Mouse (Mus musculus): Measurements from ENCODE around the gene Cavin3.

- no peak for TF ChIP-seq GATA1 (IDR thresholded peaks at IDR 0.05; ENCODE audit: borderline replicate concordance, low read length)
- no peak for TF ChIP-seq CTCF (IDR thresholded peaks at IDR 0.05; ENCODE audit: low read depth, low read length)
- TF ChIP-seq GATA2 (IDR thresholded peaks at IDR 0.05; ENCODE audit: borderline replicate concordance, low read depth, low read length): no peak
- TF ChIP-seq TAL1 (conservative IDR thresholded peaks at IDR 0.05; ENCODE audit: low read depth, low read length): no peak
- no peak for TF ChIP-seq POLR2AphosphoS5 (IDR thresholded peaks at IDR 0.05; ENCODE audit: insufficient replicate concordance, low read depth, low read length)
These were observed 50.0 kb downstream of the Cavin3 start for GRCm38 (mm10) chr7:105432058-105432457.

All from G1E (cell line).